Mouse (Mus musculus) spleen, postnatal 36 days (tissue): ENCODE measurements around the gene Ndufaf3.

ENCODE experiments used
- DNase-seq, 2 experiments: peaks; one replicate each; pipeline ENCODE4 v3.0.0; 2022; ENCODE audit warnings: low spot score in 2 of 2, mixed read lengths in 1 of 2

The Ndufaf3 gene

DNA sequence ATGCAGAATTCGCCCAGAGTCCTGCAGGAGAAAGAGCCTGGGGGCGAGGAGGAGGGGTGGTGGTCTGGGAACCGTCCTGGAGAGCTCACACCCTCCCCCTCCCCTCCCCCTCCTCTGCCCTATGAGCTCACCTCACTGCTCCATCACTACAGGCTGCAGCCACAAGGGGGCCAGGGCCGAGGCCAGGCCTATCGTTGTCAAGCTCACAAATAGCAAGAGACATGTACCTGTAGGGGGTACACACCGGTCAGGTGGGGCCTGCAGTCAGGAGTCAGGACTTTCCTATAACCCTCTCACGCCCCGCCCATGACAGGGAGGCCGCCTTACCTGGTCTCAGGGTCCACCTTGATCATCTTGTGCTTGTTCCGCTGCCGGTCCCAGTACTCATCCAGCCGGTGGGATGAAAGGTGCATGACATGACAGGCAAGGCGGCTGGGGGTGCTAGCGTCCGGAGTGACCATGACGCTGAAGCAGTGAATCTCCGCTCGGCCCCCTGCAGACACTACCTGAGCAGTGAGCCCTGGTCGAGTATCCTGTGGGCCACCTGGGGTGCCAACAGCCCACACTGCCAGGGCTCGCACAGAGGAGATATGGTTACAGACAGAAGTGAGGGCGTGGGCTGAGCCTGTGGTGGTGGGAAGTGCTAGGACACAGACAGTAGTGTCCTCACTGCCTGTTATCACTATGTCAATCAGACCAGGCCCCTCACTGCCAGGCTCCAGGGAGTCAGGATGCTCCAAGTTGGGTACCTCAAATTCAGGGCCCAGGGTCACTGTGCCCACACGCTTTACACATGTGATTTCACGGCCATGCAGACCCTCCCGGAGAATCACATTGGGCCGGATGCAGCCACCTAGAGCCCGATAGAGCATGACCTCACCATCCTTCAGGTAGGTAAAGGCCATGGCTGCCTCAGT is 6.8 kb upstream of the Ndufaf3 start:
- peak; percentile 53 to 57 for DNase-seq

GRCm38 (mm10) chr9:108572321-108572720 is 5.1 kb upstream of the Ndufaf3 start:
- no peak for DNase-seq

DNA sequence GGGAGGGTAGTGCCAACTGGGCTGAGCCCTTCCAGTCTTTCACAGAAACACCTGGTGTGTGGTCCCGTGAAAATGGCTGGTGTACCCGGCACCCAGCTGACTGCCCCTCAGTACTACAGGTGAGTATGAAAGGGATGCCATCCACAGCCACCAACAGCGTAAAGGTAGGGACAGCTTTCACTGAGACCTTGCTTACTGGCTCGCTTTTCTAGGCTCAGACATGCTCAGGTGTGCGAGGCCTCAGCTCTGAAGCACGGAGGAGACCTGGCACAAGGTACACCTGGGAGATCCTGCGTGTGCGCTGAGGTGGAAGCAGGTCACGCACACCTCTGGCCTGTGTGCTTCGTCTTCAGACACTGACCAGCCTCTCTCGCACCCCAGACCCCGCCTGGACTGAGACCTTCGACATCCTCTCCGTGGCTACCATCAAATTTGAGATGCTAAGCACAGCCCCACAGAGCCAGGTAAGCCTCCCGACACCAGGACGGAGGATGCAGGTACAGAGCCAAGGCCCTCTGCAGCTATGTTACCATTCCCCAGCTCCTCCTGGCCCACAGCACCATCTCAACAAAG is 4.3 kb upstream of the Ndufaf3 start:
- no peak for DNase-seq

GRCm38 (mm10) chr9:108570207-108570896 is 3.1 kb upstream of the Ndufaf3 start:
- peak; percentile 81 to 87 for DNase-seq

DNA sequence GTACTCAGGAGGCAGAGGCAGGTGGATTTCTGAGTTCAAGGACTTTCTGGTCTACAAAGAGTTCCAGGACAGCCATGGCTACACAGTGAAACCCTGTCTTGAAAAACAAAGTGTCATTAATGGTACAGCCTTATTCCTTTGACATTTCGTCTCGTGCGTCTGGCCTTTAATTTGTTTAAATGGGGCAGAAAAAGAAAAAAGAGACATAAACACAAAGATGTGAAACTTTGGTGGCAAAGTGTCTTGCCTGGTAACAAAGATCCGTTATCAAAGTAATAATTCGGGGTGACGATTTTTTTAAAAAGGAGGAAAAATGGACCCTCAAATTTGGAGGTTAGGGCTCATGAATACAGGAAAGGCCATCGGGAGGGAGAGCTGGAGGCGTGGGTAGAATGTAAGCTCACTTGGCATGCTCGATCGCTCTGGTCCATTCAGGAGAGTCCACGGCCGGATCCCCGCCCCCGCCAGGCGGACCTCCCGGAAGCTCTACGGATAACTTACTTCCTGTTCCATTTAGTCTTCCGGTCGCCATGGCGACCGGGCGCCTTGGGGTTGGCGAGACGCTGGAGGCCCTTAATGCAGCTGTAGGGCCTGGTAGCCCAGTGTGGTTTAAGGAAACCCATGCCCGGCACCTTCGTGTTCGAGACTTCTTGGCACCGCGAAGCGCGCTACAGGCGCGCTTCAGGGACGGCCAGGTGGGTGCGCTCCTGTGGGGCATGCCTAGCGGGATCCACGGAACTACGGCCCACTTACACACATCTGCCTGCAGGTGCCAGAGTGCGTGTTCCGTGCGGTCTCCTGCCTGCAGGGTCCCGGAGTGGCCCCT is 2.4 kb upstream of the Ndufaf3 start, which contains the start of gene Dalrd3:
Gene Dalrd3, plus strand, starts transcription at position 506 of the 826 bp plus-strand sequence.
- peak; percentile 92 to 94 for DNase-seq

DNA sequence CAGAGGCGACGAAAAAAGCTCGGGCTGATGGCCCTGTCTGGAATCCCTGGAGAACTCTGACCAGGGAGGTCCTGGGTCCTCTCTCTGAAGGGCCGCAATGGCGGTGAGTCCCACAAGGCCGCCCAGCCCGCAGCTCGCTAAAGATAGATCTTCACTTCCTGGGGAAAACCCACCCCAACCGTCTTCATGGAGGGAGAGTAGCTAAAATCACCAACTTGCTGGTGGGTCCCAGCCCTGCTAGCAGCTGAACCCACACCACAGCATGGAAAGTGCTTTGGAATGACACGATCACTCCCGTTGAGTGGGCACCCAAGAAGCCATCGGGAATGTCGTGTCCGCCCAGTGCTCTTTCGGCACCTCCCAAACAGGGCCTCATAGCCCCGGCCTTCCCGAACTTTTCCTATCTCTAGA is 1.3 kb upstream of the Ndufaf3 start:
- peak; percentile 42 to 58 for DNase-seq

DNA sequence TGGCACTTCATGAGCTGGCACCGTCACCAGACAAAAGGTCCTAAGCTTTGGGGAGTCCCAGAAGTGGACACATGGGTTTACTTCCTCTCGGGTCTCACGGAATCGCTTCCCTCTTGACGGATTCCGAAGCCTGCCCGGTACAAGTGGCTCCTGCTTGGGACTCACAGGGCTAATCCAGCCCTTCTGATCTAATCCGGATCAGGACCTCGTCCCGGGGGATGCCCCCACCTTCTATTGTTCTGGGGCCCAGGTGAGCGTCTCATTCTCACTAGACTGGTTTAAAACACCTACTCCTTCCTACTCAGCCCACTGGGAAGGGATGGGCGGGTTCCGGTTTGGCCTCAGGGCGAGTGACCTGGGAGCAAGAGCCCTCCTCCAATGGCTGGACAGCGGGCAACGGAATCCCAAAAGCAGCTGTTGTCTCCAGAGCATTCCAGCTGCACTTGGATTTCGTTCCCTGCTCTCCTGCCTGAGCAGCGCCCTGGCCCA is 741 bp upstream of the Ndufaf3 start:
- DNase-seq: peak; percentile 32 to 49

DNA sequence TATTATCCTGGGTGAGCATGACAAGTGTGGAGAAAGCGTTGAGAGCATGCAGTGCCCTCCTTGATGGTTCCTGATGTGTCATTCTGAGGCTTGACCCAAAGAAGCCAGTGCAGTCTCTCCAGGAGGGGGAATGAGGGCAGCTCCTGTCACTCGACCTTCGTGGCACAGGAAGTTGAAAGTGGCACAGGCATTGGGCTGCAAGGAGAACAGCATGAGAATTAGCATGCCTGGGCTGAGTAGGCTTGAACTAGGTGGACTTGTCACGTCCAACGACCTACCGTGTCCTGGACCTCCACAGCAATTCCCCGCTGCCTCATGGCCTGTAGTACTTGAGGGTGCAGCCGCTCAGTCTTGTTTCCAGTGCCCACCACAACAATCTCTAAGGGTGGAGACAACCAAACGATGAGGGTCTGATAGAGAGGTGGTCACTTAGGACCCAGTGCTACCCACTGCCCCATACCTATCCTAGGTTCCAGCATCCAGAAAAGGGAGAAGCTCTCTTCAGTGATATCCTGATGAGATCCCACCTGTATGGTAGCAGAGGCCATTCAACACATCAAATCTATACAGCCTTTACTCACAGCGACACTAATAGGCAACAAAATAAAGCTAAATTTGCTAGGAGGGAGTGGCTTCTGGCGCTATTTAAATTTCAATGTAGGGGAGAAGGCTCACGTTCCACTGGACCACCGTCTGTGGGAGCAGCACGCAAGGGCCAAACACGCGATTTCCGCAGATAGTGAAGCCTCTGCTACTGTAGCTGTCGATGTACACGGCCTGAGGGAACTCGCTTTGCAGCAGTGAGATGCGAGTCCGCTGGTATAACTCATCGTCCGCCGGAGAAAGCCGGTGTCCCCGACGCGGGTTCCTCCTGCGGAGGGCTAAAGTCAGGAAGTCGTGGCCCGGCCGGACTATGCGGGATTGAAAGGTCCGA is 1.1 kb downstream of the Ndufaf3 start:
- no peak for DNase-seq

- no peak for DNase-seq
Observed at GRCm38 (mm10) chr9:108564131-108564530, 3.1 kb downstream of the Ndufaf3 start.

- no peak for DNase-seq
Observed at GRCm38 (mm10) chr9:108563671-108564070, 3.6 kb downstream of the Ndufaf3 start.

- peak; percentile 94 to 96 for DNase-seq
Observed at GRCm38 (mm10) chr9:108560227-108560841, 6.9 kb downstream of the Ndufaf3 start, which contains the start of gene Impdh2. TSS of gene Impdh2 (plus strand) at chr9:108560286.

- DNase-seq: no peak
Observed at GRCm38 (mm10) chr9:108559169-108559568, 8.1 kb downstream of the Ndufaf3 start.

- DNase-seq: no peak
Observed at GRCm38 (mm10) chr9:108546875-108547274, 20.4 kb downstream of the Ndufaf3 start.

- DNase-seq: no peak
Observed at GRCm38 (mm10) chr9:108545986-108546385, 21.2 kb downstream of the Ndufaf3 start.

- no peak for DNase-seq
Observed at GRCm38 (mm10) chr9:108540846-108541245, 26.4 kb downstream of the Ndufaf3 start.

DNA sequence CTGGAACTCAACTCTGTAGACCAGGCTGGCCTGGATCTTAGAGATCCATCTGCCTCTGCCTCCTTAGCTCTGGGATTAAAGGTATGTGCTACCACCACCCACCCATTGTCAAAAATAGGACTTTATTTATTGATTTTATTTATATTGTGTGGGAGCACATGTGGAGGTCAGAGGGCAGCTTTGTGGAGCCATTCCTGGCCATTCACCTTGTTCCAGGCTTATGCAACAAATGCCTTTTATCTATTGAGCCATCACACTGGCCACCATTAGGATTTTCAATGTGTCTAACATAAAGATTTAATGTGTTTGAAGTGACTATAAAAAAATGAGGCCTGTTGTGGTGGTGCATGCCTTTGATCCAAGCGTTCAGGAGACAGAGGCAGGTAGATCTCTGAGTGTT is 35.7 kb downstream of the Ndufaf3 start:
- no peak for DNase-seq

DNA sequence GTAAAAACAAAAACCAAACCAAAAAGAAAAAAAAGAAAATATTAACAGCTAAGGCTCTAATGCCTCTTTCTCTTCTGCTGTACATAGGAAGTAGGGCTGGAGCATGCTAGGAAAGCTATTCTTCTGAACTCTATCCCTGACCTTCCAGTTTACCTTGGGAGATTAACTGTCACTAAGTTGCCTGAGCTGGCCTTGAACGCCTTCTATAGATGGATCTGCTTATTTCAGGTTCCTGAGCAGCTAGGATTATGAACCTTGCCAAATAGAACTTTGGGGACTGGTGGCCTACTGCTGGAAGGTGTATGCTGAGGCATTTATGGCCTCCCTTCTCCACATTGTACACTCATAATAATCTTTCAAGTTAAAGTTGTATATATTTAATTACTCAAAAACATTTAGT is 36.3 kb downstream of the Ndufaf3 start:
- DNase-seq: no peak

DNA sequence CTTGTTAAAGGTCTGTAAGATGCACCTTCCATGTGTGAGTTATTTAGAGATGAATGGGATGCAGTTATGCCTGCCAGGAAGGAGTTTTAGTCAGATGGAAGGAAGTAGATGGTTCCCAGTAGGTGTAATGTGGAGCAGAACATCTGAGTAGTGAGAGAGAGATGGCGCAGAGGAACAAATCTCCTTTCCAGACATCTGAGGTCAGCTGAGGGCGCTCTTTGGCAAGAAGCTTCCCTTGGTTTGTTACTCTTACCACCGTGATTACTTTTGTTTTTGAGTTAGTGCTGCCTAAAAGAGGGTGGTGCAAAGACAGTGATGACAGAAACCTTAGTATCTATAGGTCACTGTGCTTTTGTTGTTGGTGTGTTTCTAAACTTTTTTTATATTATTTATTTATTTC is 41.8 kb downstream of the Ndufaf3 start:
- DNase-seq: no peak

DNA sequence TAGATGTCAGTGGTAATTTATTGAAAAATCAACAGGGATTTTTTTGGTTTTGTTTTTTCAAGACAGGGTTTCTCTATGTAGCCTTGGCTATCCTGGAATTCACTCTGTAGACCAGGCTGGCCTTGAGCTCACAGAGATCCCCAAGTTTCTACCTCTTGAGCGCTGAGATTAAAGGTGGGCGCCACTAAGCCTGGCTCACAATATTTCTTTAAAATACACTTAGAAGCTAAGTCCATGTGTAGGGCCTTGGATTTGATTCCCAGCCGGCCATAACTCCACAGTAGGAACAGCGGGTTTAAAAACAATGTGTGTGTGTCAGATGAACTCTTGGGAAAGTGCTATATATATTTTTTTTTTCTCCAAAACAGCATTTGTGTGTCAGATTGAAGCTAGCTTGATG is 43.9 kb downstream of the Ndufaf3 start:
- no peak for DNase-seq

DNA sequence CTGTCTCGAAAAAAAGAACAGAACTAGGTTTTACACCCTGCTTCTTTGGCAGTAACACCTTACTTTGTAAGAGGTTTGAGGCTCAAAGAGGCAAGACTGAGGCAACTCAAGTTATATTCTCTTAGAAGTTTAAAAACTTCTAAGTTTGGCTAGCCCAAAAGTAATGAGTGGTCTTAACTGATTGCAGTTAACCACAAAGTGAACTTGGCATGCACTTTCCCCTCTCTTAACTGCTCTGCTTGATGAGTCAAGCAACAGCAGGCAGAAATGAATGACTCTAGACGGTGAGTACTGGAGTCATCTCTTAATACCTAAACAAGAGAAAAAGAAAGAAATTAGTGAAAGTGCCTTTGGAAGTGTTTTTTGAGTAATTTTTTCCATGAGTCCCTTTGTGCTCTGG is 45.6 kb downstream of the Ndufaf3 start:
- no peak for DNase-seq
